Mouse (Mus musculus) spleen, adult 2 months (tissue): Measurements from ENCODE around the gene Tm9sf4.

Experiments used
- CTCF ChIP-seq: fragments of 200-500 bp; IDR thresholded peaks from 2 replicates; pipeline ENCODE4 v1.5.1; 2011; ENCODE audit warnings: mild to moderate bottlenecking, inconsistent platforms; ENCODE audit not compliant: insufficient read depth, insufficient read length, insufficient replicate concordance; ENCODE audit errors: extremely low read depth
- POLR2A ChIP-seq: fragments of 200-500 bp; IDR thresholded peaks from 2 replicates; pipeline ENCODE4 v1.6.1; 2011; ENCODE audit warnings: low read depth, low read length, inconsistent platforms

DNA sequence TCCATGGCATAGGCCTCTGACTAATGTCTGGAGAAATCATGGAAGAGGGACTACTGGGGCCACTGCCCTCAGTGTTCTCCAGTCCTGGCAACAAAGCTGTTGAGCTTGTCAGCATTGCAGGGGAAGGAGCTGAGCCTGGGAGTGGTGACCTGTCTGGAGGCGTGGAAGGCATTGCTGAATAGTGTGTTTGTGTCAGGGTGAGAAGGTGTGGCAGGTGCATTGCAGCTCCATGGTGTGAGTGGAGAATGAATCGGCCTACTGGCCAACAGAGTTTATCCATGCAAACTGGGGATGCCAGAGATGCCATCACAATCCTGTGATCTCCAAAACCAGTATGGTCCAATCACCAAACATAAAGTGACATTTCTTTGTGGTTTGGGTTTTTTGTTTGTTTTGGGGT, 95.5 kb downstream of the Tm9sf4 start:
- no peak for TF ChIP-seq CTCF
- TF ChIP-seq POLR2A = no peak
